Comparison of ENCODE assay signal across 8 mouse cellular contexts in genomic region chr9:58766959-58767955, GRCm38 (mm10). TPM values are rescaled to one million over a fixed set of nuclear protein-coding genes. Genes with fewer than 3 reads are reported as not detected.
DNase-seq lines count a peak whose midpoint lies in the region; ATAC-seq and TF ChIP-seq lines count a peak whose summit lies in the region.

No protein-coding gene starts in this region.

- H3K9me3 ChIP-seq in heart, embryonic 11.5 days (replicated peaks; ENCODE audit: control insufficient read depth, low read length) = no peaks in the 10 kb centered on the region
- 0 out of 2 replicates have a peak, but pooled peaks cover 2% of the 10 kb centered on the region for H3K9me3 ChIP-seq in embryonic facial prominence, embryonic 13.5 days
- peaks cover 5% of the 10 kb centered on the region for H3K9me3 ChIP-seq in limb, embryonic 12.5 days
- no peaks in the 10 kb centered on the region for H3K9me3 ChIP-seq in neural tube, embryonic 14.5 days (ENCODE audit: control insufficient read depth, low read length)

- DNase-seq in heart, adult 2 months = no peak
- DNase-seq in right cerebral cortex, postnatal 36 days (ENCODE audit: low spot score in 2 of 2) = no peak
- no peak for DNase-seq in left cerebral cortex, postnatal 25 days (ENCODE audit: low spot score in 2 of 2)
- DNase-seq in layer of hippocampus, postnatal 10 days (ENCODE audit: low spot score in 2 of 2) = no peak

- no peak for TF ChIP-seq CTCF in heart, adult 2 months (IDR thresholded peaks at IDR 0.05)

- H3K4me2 ChIP-seq in heart, embryonic 11.5 days = no peak overlapping the region
- no peak overlapping the region for H3K4me2 ChIP-seq in embryonic facial prominence, embryonic 13.5 days
- no peak overlapping the region for H3K4me2 ChIP-seq in limb, embryonic 12.5 days
- H3K4me2 ChIP-seq in neural tube, embryonic 14.5 days (ENCODE audit: low read depth, low read length) = no peak overlapping the region

- 66% methylated on average over 16 of the region's 17 CpGs for WGBS in heart, embryonic 11.5 days (ENCODE audit: insufficient replicate concordance)
- 70% methylated on average over 17 of the region's 17 CpGs for WGBS in heart, adult 2 months
- 69% methylated on average over 17 of the region's 17 CpGs for WGBS in embryonic facial prominence, embryonic 13.5 days
- 77% methylated on average over 17 of the region's 17 CpGs for WGBS in limb, embryonic 12.5 days
- WGBS in neural tube, embryonic 14.5 days = 75% methylated on average over 17 of the region's 17 CpGs

- no peak overlapping the region for H3K4me3 ChIP-seq in heart, embryonic 11.5 days (ENCODE audit: low read depth, low read length)
- H3K4me3 ChIP-seq in heart, adult 2 months = no peak overlapping the region
- H3K4me3 ChIP-seq in embryonic facial prominence, embryonic 13.5 days = no peak overlapping the region
- H3K4me3 ChIP-seq in limb, embryonic 12.5 days (replicated peaks) = no peak overlapping the region
- H3K4me3 ChIP-seq in neural tube, embryonic 14.5 days (ENCODE audit: low read depth, low read length) = no peak overlapping the region

- no peak for TF ChIP-seq EP300 in heart, adult 2 months (IDR thresholded peaks at IDR 0.05; ENCODE audit: insufficient read depth, low read depth, low read length)

- 0 out of 2 replicates have a peak, but pooled peaks cover 4% of the 10 kb centered on the region for H3K4me1 ChIP-seq in heart, embryonic 11.5 days (ENCODE audit: control insufficient read depth, insufficient read depth, low read length)
- H3K4me1 ChIP-seq in heart, adult 2 months (ENCODE audit: control insufficient read depth, insufficient read depth, low read length) = no peaks in the 10 kb centered on the region
- H3K4me1 ChIP-seq in embryonic facial prominence, embryonic 13.5 days = peaks cover 4% of the 10 kb centered on the region; the same call in 1 of the 2 replicates
- peaks cover 6% of the 10 kb centered on the region; the same call in 1 of the 2 replicates for H3K4me1 ChIP-seq in limb, embryonic 12.5 days (replicated peaks)
- no peaks in the 10 kb centered on the region for H3K4me1 ChIP-seq in neural tube, embryonic 14.5 days (ENCODE audit: control insufficient read depth, insufficient read depth, low read length)

- H3K27me3 ChIP-seq in heart, embryonic 11.5 days (ENCODE audit: control insufficient read depth, insufficient read depth, low read length) = no peaks in the 10 kb centered on the region
- H3K27me3 ChIP-seq in heart, adult 2 months (ENCODE audit: control insufficient read depth, insufficient read depth, low read length) = no peaks in the 10 kb centered on the region
- H3K27me3 ChIP-seq in embryonic facial prominence, embryonic 13.5 days = no peaks in the 10 kb centered on the region
- no peaks in the 10 kb centered on the region for H3K27me3 ChIP-seq in limb, embryonic 12.5 days
- H3K27me3 ChIP-seq in neural tube, embryonic 14.5 days (ENCODE audit: control insufficient read depth, insufficient read depth, low read length) = no peaks in the 10 kb centered on the region

- H3K79me2 ChIP-seq in heart, adult 2 months (replicated peaks; ENCODE audit: control insufficient read depth, insufficient read depth, low read length) = no peaks in the 10 kb centered on the region

- no peak overlapping the region for H3K9ac ChIP-seq in heart, embryonic 11.5 days (ENCODE audit: low read depth, low read length)
- no peak overlapping the region for H3K9ac ChIP-seq in heart, adult 2 months (ENCODE audit: low read depth, low read length)
- H3K9ac ChIP-seq in embryonic facial prominence, embryonic 13.5 days = no peak overlapping the region
- H3K9ac ChIP-seq in limb, embryonic 12.5 days (replicated peaks) = no peak overlapping the region
- H3K9ac ChIP-seq in neural tube, embryonic 14.5 days (replicated peaks; ENCODE audit: low read depth, low read length) = no peak overlapping the region

- no peak for TF ChIP-seq POLR2A in heart, adult 2 months (IDR thresholded peaks at IDR 0.05; ENCODE audit: insufficient read depth, low read depth, low read length)

- ATAC-seq in heart, embryonic 11.5 days (replicated peaks; ENCODE audit: insufficient number of reproducible peaks, low FRiP score, low TSS enrichment) = peak; percentile 97
- peak; percentile 99 for ATAC-seq in embryonic facial prominence, embryonic 13.5 days (ENCODE audit: insufficient number of reproducible peaks, insufficient read depth, low FRiP score, low TSS enrichment, low read depth)
- ATAC-seq in limb, embryonic 12.5 days (ENCODE audit: insufficient number of reproducible peaks, insufficient read depth, low FRiP score, low TSS enrichment, low read depth) = peak; percentile 97
- peak; percentile 87 for ATAC-seq in neural tube, embryonic 14.5 days (ENCODE audit: low read depth)

- no peaks in the 10 kb centered on the region for H3K36me3 ChIP-seq in heart, embryonic 11.5 days (ENCODE audit: control insufficient read depth, insufficient read depth, low read length)
- H3K36me3 ChIP-seq in heart, adult 2 months (ENCODE audit: control insufficient read depth, insufficient read depth, low read length) = no peaks in the 10 kb centered on the region
- H3K36me3 ChIP-seq in embryonic facial prominence, embryonic 13.5 days = no peaks in the 10 kb centered on the region
- H3K36me3 ChIP-seq in limb, embryonic 12.5 days = no peaks in the 10 kb centered on the region
- no peaks in the 10 kb centered on the region for H3K36me3 ChIP-seq in neural tube, embryonic 14.5 days (ENCODE audit: control insufficient read depth, insufficient read depth, low read length)

- intact Hi-C loops in heart, adult 2 months (cut with DNase I) = no loop called here
- intact Hi-C loops in left cerebral cortex, postnatal 25 days (cut with DNase I) = no loop called here

- no peak overlapping the region for H3K27ac ChIP-seq in heart, embryonic 11.5 days (ENCODE audit: low read depth, low read length)
- H3K27ac ChIP-seq in heart, adult 2 months = no peak overlapping the region
- H3K27ac ChIP-seq in embryonic facial prominence, embryonic 13.5 days = no peak overlapping the region
- H3K27ac ChIP-seq in limb, embryonic 12.5 days = no peak overlapping the region
- no peak overlapping the region for H3K27ac ChIP-seq in neural tube, embryonic 14.5 days (ENCODE audit: low read depth, low read length)

RNA-seq across cellular contexts. Expression of gene Rec114, which starts 23.5 kb away (rescaled TPM):
- polyA plus RNA-seq in heart, embryonic 11.5 days (2014; fragmentation: Nextera tagmentation; extraction: Ambion mirVana) = 15.5 and 15.6 TPM in 2 replicates
- 10 to 100 TPM in 1 of 2 experiments, 1 to 10 TPM in 1; 1.8 to 13.6 TPM for total RNA-seq in heart, adult 2 months (2021)
- 2.5 TPM in 1 of 2 replicates, not detected in the other for polyA plus RNA-seq in heart, adult 2 months (2012; rRNA removed)
- polyA plus RNA-seq in embryonic facial prominence, embryonic 13.5 days (2015; fragmentation: Nextera tagmentation; extraction: Ambion mirVana) = 1.7 and 2.4 TPM in 2 replicates
- polyA plus RNA-seq in limb, embryonic 12.5 days (2016; fragmentation: Nextera tagmentation; extraction: Ambion mirVana) = 1.4 and 2.1 TPM in 2 replicates
- 2.1 and 3.1 TPM in 2 replicates for polyA plus RNA-seq in neural tube, embryonic 14.5 days (2014; fragmentation: Nextera tagmentation; extraction: Ambion mirVana)
- total RNA-seq in left cerebral cortex, postnatal 25 days (2021) = not detected
- total RNA-seq in layer of hippocampus, postnatal 10 days (2021) = 1 to 10 TPM in 1 of 2 experiments, under 1 TPM in 1; 0.65 to 1.3 TPM

RNA-seq across cellular contexts. Expression of gene Hcn4, which starts 56.0 kb away (rescaled TPM):
- polyA plus RNA-seq in heart, embryonic 11.5 days (2014; fragmentation: Nextera tagmentation; extraction: Ambion mirVana) = 3.0 and 3.2 TPM in 2 replicates
- 1 to 10 TPM; 8.1 to 9.1 TPM for total RNA-seq in heart, adult 2 months (2021)
- polyA plus RNA-seq in heart, adult 2 months (2012; rRNA removed) = 6.1 and 7.7 TPM in 2 replicates
- polyA plus RNA-seq in embryonic facial prominence, embryonic 13.5 days (2015; fragmentation: Nextera tagmentation; extraction: Ambion mirVana) = 0.28 and 0.46 TPM in 2 replicates
- 0.27 and 0.29 TPM in 2 replicates for polyA plus RNA-seq in limb, embryonic 12.5 days (2016; fragmentation: Nextera tagmentation; extraction: Ambion mirVana)
- 4.1 and 4.9 TPM in 2 replicates for polyA plus RNA-seq in neural tube, embryonic 14.5 days (2014; fragmentation: Nextera tagmentation; extraction: Ambion mirVana)
- 1 to 10 TPM; 7.2 to 7.8 TPM for total RNA-seq in left cerebral cortex, postnatal 25 days (2021)
- total RNA-seq in layer of hippocampus, postnatal 10 days (2021) = 10 to 100 TPM in 1 of 2 experiments, 1 to 10 TPM in 1; 9.8 to 10.3 TPM
